Mouse (Mus musculus): Measurements from ENCODE around the gene Slmap.
"Not testable (repeated sequence)": the region's sequence is repeated elsewhere in the genome, so short reads cannot be mapped to it uniquely, and the experiment has no call there.

Gene Slmap

GRCm38 (mm10) chr14:26398508-26399160 is 136.1 kb downstream of the Slmap start:
- no peak for DNase-seq (ENCODE audit: low read depth, low spot score)

DNA sequence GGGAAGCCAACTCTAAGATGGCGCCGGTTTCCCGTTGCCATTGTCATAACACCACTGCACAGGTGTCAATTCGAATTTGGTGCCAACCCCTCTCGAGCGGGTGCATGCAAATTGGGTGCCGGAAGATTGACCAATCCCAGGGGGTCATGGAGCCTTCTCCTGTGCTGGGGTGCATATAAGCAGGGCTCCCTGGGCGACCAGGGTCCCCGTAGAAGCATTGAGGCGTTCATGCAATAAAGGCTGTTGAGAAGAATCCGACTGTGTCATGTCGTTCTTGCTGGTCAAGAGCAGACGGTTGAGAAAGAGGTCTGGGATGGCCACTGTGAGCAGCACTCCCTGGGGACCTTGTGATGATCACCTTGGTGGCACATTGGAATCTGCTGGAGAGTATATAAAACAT is 142.9 kb downstream of the Slmap start:
- no peak for DNase-seq (ENCODE audit: low read depth, low spot score)

DNA sequence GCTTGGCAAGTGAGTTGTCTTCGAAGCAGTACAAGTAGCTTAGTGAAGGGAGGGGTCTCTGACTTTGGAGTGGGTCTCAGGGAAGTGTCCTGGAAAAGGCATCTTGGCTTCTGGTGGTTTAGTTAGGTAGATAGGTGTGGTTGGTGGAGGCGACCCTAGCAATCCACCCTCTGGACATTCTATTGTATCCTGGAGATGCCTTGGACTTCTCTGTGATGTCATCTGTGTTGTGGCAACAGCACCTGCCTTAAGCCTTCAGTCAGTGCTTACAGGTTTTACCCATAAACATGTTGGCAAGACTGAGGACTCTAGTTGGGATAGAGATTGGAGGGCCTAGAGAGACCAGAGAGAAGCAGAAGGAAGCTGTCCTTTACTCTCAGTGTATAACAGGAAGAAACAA is 145.8 kb downstream of the Slmap start:
- not testable (repeated sequence) for DNase-seq (ENCODE audit: low read depth, low spot score)

DNA sequence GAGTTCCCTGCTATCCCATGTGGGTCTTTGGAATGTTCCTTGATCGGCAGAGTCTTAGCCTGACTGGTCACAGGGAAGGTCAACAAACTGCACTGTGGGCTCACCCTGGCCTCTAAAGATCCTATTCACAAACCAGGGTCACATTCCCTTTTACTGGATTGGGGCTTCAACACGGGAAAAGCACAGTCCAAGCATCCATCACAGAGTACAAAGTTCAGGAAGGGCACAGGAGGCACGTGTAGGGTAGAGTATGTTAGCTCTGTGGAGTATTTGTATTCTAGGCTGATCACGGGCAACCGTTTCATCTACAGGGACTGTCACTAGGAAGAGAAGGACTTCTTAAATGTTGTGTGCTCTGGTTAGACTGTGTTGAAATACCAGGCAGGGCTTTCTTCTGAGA is 147.7 kb downstream of the Slmap start:
- DNase-seq (ENCODE audit: low read depth, low spot score): not testable (repeated sequence)

DNA sequence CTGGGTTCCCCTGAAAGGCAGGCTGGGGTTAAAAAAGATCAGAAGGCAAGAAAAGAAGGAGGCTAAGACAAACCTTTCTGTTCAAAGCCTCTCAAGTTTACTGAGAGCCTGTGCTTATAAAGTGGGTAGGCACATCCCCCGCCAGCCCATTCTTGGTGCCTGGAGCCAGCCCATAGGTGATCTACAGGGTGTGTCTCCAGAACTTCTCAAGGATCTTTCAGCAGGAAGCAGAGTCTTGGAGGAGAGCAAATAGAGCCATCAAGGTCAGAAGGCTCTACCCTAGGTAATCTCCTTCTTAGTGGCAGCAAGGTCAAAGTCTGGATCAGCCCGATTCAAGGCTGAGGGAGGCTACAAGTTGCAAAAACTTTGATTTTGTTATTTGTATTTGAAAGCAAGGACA is 149.1 kb downstream of the Slmap start:
- not testable (repeated sequence) for DNase-seq (ENCODE audit: low read depth, low spot score)

DNA sequence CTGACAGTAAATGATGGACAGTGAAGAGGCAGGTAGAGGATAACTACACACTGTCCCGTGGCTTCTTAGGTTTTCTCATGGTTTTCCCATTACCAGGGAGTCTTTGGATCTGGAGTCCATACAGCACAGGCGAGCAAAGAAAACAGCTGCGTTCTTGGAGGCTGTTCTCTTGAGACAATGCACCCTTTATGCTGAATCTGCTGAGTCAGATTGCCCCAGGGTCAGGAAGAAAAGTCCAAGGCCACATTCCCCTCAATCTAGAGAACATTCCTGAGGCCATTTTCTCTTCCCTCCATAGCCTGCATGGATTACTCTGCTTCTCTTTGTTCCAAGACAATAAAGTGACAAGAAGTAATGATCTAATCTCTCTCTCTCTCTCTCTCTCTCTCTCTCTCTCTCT is 155.7 kb downstream of the Slmap start:
- DNase-seq (ENCODE audit: low read depth, low spot score): no peak

DNA sequence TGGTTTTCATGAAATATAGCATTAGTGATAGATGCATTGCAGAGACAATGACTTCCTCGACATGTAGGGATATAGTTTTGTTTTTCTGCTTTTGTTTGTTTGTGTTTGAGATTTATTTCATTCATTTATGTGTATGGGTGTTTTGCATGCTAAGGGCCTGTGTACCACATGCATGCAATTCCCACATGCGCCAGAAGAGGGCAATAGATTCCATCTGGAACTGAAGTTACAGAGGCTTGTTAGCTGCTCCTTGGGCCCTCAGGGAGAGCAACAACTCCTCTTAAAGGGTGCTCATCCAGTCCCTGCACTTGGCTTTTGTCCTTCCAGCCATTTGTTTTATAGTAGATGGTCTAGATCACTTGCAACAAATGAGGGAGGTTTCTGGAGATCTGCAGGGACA is 158.1 kb downstream of the Slmap start:
- DNase-seq (ENCODE audit: low read depth, low spot score): peak; percentile 42

Data from CD4-positive helper T cell, adult 2 months (primary cell).